Mouse (Mus musculus) c-Kit-positive CD71-positive TER-119-negative erythroid progenitor cells, embryonic 14.5 days (primary cell): Measurements from ENCODE around the gene Gm29049.
"Not testable (repeated sequence)": the region's sequence is repeated elsewhere in the genome, so short reads cannot be mapped to it uniquely, and the experiment has no call there.

Source experiments
- DNase-seq: peaks from one replicate; pipeline ENCODE4 v3.0.0-alpha.2; 2013; ENCODE audit warnings: low read depth

Gm29049 gene

GRCm38 (mm10) chrY:7997068-7997467, at the start of gene Gm29049:
Gm29049 (minus strand) TSS chrY:7997168.
- not testable (repeated sequence) for DNase-seq
